Mouse (Mus musculus) limb, embryonic 11.5 days (tissue): ENCODE data around the gene Gm9837. TPM values are rescaled to one million over a fixed set of nuclear protein-coding genes. Genes with fewer than 3 reads are reported as not detected.

Experiments used
- ATAC-seq: fragments of 200-750 bp; cut with Nextera tagmentation; 2 replicates; pipeline ENCODE4 v1.8.0; 2017; ENCODE audit warnings: low read depth; ENCODE audit not compliant: insufficient number of reproducible peaks, low FRiP score, low TSS enrichment
- DNase-seq: peaks from one replicate; pipeline ENCODE4 v3.0.0-alpha.2; 2015; ENCODE audit warnings: low spot score
- H3K27ac ChIP-seq: fragments of 300-500 bp; sonication (generic); replicated peaks from 2 replicates; pipeline ENCODE4 v1.5.1; 2014; ENCODE audit warnings: low read depth, mild to moderate bottlenecking, low read length
- H3K27me3 ChIP-seq: fragments of 300-500 bp; sonication (generic); 2 replicates; pipeline ENCODE4 v1.6.1; 2014; ENCODE audit warnings: mild to moderate bottlenecking, low read length, mixed read lengths; ENCODE audit not compliant: control insufficient read depth, insufficient read depth
- H3K36me3 ChIP-seq: fragments of 300-500 bp; sonication (generic); 2 replicates; pipeline ENCODE4 v1.6.1; 2014; ENCODE audit warnings: mild to moderate bottlenecking, low read length, moderate library complexity, mixed read lengths; ENCODE audit not compliant: control insufficient read depth, insufficient read depth
- H3K4me1 ChIP-seq: fragments of 300-500 bp; sonication (generic); 2 replicates; pipeline ENCODE4 v1.6.1; 2014; ENCODE audit warnings: low read length, mixed read lengths; ENCODE audit not compliant: control insufficient read depth, insufficient read depth
- H3K4me2 ChIP-seq: fragments of 300-500 bp; sonication (generic); 2 replicates; pipeline ENCODE4 v1.6.1; 2014; ENCODE audit warnings: low read depth, mild to moderate bottlenecking, moderate library complexity; ENCODE audit not compliant: severe bottlenecking
- H3K4me3 ChIP-seq: fragments of 300-500 bp; sonication (generic); 2 replicates; pipeline ENCODE4 v1.5.1; 2014; ENCODE audit warnings: low read depth, low read length
- H3K9ac ChIP-seq: fragments of 300-500 bp; sonication (generic); 2 replicates; pipeline ENCODE4 v1.6.1; 2014; ENCODE audit warnings: mild to moderate bottlenecking, low read length
- H3K9me3 ChIP-seq: fragments of 300-500 bp; sonication (generic); 2 replicates; pipeline ENCODE4 v1.6.1; 2016; ENCODE audit warnings: low read length; ENCODE audit not compliant: control insufficient read depth
- WGBS: fragments of 180-500 bp; shearing (Covaris S2); extraction: QIAGEN DNeasy Blood & Tissue Kit; methylation state at CpG from one replicate; pipeline ENCODE4 v1.1.7; 2014; 5-methylcytosine and 5-hydroxymethylcytosine counted together
- polyA plus RNA-seq: library from polyadenylated mRNA; unstranded; fragments of >200 nt; fragmentation: Nextera tagmentation; extraction: Ambion mirVana; gene quantifications from 2 replicates; pipeline ENCODE4 v1.2.1, GENCODE M21; 2014

The Gm9837 gene
- polyA plus RNA-seq, 1 experiment from 2014 or later = not detected

DNA sequence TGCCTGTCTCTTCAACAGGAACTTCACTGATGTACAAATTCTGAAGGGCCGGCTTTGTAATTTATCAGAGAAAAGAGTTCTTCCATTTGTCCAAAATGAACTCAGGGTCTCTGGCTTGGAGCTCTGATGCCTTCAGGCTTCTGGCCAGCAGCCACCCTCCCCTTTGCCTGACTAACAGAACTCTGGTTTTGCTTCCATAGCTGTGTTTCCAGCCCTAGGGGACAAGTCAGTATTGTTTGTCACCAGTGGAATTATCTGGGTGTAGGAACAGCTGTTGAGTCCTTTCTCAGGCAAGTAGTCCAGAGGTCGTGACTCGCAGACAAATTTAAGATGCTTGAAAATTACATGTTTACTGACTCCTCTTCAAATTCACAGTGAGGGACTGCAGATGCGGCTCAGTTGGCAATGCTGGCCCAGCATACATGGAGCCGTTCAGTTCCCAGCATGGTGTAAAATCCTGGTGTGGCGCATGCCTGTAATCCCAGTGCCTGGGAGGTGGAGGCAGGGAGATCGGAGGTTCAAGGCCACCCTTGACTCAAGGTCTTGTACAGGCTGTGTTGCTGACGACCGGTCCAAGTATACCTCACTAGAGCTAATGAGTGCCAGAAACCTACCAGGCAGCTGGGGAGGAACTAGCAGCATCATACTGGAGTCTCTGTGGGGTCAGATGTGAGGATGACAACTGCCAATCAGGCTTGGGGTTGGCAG, 37.0 kb upstream of the Gm9837 start:
- WGBS = 89% methylated on average over 9 of the region's 9 CpGs
- Histone ChIP-seq H3K9me3 (no peaks in the 10 kb centered on the region), H3K27ac (no peak overlapping the region), H3K9ac (no peak overlapping the region), H3K4me2 (no peak overlapping the region), H3K4me1 (no peaks in the 10 kb centered on the region), H3K36me3 (no peaks in the 10 kb centered on the region), H3K4me3 (no peak overlapping the region), H3K27me3 (no peaks in the 10 kb centered on the region)
- DNase-seq (no peak), ATAC-seq (no peak)

DNA sequence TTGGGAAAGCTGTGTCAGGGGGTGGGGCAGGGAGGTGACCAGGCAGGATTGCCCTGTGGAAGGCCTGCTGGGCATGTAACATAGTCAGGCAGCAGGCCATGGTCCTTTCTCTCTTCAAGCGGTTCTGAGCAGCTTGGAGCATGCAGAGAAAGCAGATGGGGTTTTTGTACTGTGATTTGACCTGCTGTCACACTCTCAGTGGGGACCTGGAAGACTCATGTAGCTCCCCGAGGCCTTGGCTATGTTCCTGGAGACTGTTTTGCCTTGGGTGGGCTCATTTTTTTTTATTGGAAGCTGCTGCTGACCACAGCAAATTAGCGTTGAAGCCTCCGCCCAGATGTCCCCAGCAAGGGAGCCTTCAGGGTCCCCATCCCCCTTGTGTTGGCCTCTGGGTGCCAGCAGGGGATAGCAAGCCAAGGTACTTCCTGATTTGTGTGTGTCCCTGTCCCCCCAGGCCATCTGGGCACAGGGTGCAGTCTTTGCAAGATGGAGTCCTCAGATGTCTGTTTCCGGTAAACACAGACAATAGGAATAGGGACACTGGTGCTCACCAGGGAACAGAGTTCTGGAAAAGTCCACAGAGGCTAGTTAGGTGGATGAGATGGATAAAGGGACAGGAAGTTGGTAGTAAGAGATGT, 34.9 kb upstream of the Gm9837 start:
- Histone ChIP-seq H3K27ac (no peak overlapping the region), H3K4me3 (no peak overlapping the region), H3K9ac (no peak overlapping the region), H3K4me1 (no peaks in the 10 kb centered on the region), H3K9me3 (no peaks in the 10 kb centered on the region), H3K36me3 (no peaks in the 10 kb centered on the region), H3K27me3 (no peaks in the 10 kb centered on the region), H3K4me2 (no peak overlapping the region)
- DNase-seq (no peak), ATAC-seq (no peak)
- WGBS = 59% methylated on average over 5 of the region's 5 CpGs

DNA sequence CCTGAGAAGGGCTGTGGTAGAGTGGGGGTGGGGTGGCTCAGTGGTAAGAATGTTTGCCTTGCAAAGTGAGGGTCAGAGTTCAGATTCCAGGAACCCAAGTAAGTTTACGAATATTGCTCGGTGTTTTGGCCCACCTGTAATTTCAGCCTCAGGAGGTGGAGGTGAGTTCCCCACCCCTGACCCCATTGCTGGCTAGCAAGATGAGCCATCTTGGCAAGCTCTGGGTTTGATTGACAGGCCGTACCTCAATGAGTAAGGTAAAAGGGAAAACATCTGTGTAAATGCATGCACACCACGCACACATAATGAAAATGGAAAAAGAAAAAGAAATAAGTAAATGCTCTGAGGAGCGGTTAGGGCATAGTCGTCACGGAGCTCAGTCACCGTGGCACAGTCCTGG, 34.1 kb upstream of the Gm9837 start:
- no peaks in the 10 kb centered on the region for H3K4me1 ChIP-seq
- WGBS = 89% methylated on average over 8 of the region's 8 CpGs
- no peaks in the 10 kb centered on the region for H3K27me3 ChIP-seq
- ATAC-seq (no peak), DNase-seq (no peak)
- no peak overlapping the region for H3K27ac ChIP-seq
- no peaks in the 10 kb centered on the region for H3K9me3 ChIP-seq
- no peak overlapping the region for H3K9ac ChIP-seq
- H3K36me3 ChIP-seq = no peaks in the 10 kb centered on the region
- no peak overlapping the region for H3K4me2 ChIP-seq
- no peak overlapping the region for H3K4me3 ChIP-seq

DNA sequence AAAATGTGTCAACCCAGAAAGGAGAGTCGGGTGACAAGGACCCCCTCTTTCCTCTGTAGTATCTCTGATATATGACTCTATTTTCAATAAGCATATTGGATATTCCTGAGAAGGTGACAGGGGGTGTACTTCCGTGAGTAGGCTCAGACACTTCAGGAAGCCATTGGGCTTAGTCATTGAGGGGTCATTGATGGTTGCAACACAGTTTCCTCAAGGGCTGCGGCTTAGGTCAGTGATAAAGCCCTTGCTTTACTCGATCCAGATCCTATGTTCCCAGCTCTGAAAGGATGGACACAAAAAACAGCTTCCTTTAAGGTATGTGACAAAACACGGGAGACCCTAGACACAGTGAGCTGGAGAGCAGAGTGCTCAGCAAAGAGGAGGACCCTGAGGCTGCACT, 33.5 kb upstream of the Gm9837 start:
- Histone ChIP-seq H3K4me1 (no peaks in the 10 kb centered on the region), H3K4me3 (no peak overlapping the region), H3K27ac (no peak overlapping the region), H3K36me3 (no peaks in the 10 kb centered on the region), H3K27me3 (no peaks in the 10 kb centered on the region), H3K9me3 (no peaks in the 10 kb centered on the region), H3K4me2 (no peak overlapping the region), H3K9ac (no peak overlapping the region)
- WGBS = 89% methylated on average over 5 of the region's 5 CpGs
- ATAC-seq (no peak), DNase-seq (no peak)

DNA sequence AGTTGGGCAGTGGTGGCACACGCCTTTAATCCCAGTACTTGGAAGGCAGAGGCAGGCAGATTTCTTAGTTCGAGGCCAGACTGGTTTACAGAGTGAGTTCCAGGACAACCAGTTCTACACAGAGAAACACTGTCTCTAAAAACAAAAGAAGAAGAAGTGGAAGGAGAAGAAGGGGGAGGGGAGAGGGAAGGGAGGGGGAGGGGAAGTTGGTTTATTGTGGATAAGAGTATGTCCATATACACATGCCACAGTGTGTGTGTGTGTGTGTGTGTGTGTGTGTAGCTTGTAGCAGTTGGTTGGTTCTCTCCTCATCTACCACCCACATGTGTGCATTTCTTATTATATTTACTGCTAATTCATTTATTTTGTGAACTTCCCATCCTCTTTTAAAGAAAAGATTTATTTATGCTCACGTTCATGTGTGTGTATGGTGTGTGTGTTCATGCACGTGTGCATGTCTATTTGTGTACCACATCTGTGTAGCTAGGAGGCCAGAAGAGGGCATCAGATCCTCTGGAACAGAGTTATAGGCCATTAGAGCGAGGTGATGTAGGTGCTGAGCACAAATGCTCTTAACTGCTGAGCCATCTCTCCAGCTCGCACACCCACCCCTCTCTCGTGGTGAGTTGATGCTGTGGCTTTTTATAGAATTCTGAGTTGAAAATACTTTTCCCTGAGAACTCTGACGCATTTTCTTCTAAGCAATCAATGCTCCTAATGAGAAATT, 31.9 kb upstream of the Gm9837 start:
- Histone ChIP-seq H3K4me3 (no peak overlapping the region), H3K9me3 (no peaks in the 10 kb centered on the region), H3K27ac (no peak overlapping the region), H3K36me3 (no peaks in the 10 kb centered on the region), H3K27me3 (no peaks in the 10 kb centered on the region), H3K9ac (no peak overlapping the region), H3K4me1 (no peaks in the 10 kb centered on the region), H3K4me2 (no peak overlapping the region)
- DNase-seq (no peak), ATAC-seq (no peak)
- 76% methylated on average over 8 of the region's 8 CpGs for WGBS

DNA sequence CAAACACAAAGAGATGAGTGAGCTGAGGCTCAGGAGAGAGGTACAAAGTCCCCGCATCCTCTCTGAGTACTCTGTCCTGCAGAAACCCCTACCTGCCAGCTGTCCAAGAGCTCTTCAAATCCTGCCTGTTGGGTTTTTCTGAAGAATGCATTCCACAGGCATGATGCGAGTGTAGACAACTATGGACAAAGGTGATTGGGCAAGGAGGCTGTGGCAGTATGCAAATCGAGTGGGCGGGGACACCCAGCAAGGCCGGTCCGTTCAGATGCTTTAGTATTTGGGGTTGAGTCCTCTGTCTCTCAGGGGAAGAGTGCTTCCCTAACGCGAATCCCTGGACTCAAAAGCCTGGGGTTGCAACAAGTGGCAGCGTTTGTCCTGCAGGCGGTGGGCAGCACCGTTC, 30.3 kb upstream of the Gm9837 start:
- no peaks in the 10 kb centered on the region for H3K36me3 ChIP-seq
- H3K4me2 ChIP-seq = peak overlapping the region; percentile 21; the same call in 1 of the 2 replicates
- 12% methylated on average over 11 of the region's 11 CpGs for WGBS
- H3K9me3 ChIP-seq = no peaks in the 10 kb centered on the region
- no peaks in the 10 kb centered on the region for H3K27me3 ChIP-seq
- no peak overlapping the region for H3K4me3 ChIP-seq
- no peak overlapping the region for H3K27ac ChIP-seq
- ATAC-seq (no peak), DNase-seq (peak; percentile 46)
- H3K4me1 ChIP-seq = no peaks in the 10 kb centered on the region
- H3K9ac ChIP-seq = no peak overlapping the region

DNA sequence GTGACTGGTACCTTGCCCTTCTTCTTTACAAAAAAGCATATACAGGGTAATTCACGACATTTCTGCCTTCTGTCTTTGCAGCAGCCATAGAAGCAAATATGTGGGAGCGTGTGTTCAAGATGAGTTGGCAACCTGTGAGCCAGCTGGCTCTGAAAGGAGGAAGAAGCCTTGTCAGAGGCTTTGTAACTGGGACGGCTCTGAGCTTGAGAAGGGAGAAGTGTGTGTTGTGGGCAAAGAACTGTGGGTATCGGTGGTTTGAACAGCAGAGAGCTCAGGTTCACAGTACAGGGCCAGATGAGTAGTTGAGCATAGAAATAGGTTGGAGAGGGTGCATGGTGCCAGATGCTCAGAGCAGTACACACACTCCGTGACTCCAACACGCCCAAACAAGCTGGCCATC, 26.7 kb upstream of the Gm9837 start:
- no peak overlapping the region for H3K4me3 ChIP-seq
- 72% methylated on average over 6 of the region's 6 CpGs for WGBS
- H3K4me1 ChIP-seq = no peaks in the 10 kb centered on the region
- no peaks in the 10 kb centered on the region for H3K9me3 ChIP-seq
- no peak overlapping the region for H3K9ac ChIP-seq
- no peak overlapping the region for H3K27ac ChIP-seq
- no peak for DNase-seq
- H3K36me3 ChIP-seq = no peaks in the 10 kb centered on the region
- H3K4me2 ChIP-seq = no peak overlapping the region
- no peak for ATAC-seq
- H3K27me3 ChIP-seq = no peaks in the 10 kb centered on the region

DNA sequence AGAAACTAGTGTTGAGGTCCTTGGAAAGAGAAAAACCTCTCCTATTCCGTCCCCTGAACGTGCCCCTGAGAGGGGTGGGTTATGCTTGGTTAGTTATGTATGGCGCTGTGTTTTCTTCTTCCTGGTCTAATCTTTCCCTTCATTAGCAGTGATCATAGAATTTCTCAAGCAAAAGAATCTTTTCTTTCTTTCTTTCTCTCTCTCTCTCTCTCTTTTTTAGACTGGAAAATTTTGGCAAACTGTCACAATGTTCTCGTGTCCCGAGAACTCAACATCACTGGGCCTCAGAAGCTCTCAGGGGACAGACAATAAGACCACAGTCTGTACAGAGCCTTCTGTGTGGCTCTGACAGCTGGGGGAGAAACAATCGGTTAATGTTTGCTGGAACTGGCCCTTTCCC, 25.1 kb upstream of the Gm9837 start:
- ATAC-seq (no peak), DNase-seq (no peak)
- no peaks in the 10 kb centered on the region for H3K36me3 ChIP-seq
- 83% methylated on average over 6 of the region's 6 CpGs for WGBS
- no peak overlapping the region for H3K27ac ChIP-seq
- H3K9ac ChIP-seq = no peak overlapping the region
- no peak overlapping the region for H3K4me3 ChIP-seq
- no peaks in the 10 kb centered on the region for H3K27me3 ChIP-seq
- no peak overlapping the region for H3K4me2 ChIP-seq
- H3K9me3 ChIP-seq = no peaks in the 10 kb centered on the region
- no peaks in the 10 kb centered on the region for H3K4me1 ChIP-seq
